Mouse (Mus musculus) midbrain, embryonic 12.5 days (tissue): ENCODE measurements around the gene Mrps34. TPM values are rescaled to one million over a fixed set of nuclear protein-coding genes. Genes with fewer than 3 reads are reported as not detected.

Source experiments
- ATAC-seq: fragments of 200-750 bp; cut with Nextera tagmentation; 2 replicates; pipeline ENCODE4 v1.8.0; 2017; ENCODE audit warnings: low read depth, moderate TSS enrichment, moderate library complexity; ENCODE audit not compliant: low FRiP score
- H3K27ac ChIP-seq: fragments of 300-500 bp; sonication (generic); replicated peaks from 2 replicates; pipeline ENCODE4 v1.5.1; 2016; ENCODE audit warnings: mild to moderate bottlenecking
- H3K27me3 ChIP-seq: fragments of 300-500 bp; sonication (generic); 2 replicates; pipeline ENCODE4 v1.6.1; 2016; ENCODE audit warnings: mild to moderate bottlenecking
- H3K36me3 ChIP-seq: fragments of 300-500 bp; sonication (generic); 2 replicates; pipeline ENCODE4 v1.6.1; 2016
- H3K4me1 ChIP-seq: fragments of 300-500 bp; sonication (generic); 2 replicates; pipeline ENCODE4 v1.6.1; 2016
- H3K4me2 ChIP-seq: fragments of 300-500 bp; sonication (generic); replicated peaks from 2 replicates; pipeline ENCODE4 v1.6.1; 2016; ENCODE audit warnings: mild to moderate bottlenecking, moderate library complexity
- H3K4me3 ChIP-seq: fragments of 300-500 bp; sonication (generic); 2 replicates; pipeline ENCODE4 v1.5.1; 2016; ENCODE audit warnings: mild to moderate bottlenecking
- H3K9ac ChIP-seq: fragments of 300-500 bp; sonication (generic); replicated peaks from 2 replicates; pipeline ENCODE4 v1.6.1; 2016; ENCODE audit warnings: mild to moderate bottlenecking, moderate library complexity
- H3K9me3 ChIP-seq: fragments of 300-500 bp; sonication (generic); 2 replicates; pipeline ENCODE4 v1.6.1; 2016; ENCODE audit warnings: mild to moderate bottlenecking
- WGBS: fragments of 180-500 bp; shearing (Covaris S2); methylation state at CpG from one replicate; pipeline ENCODE4 v1.1.7; 2016; 5-methylcytosine and 5-hydroxymethylcytosine counted together
- polyA plus RNA-seq: library from polyadenylated mRNA; unstranded; fragments of >200 nt; fragmentation: Nextera tagmentation; extraction: Ambion mirVana; gene quantifications from 2 replicates; pipeline ENCODE4 v1.2.1, GENCODE M21; 2016

The Mrps34 gene
- 88.0 and 89.8 TPM in 2 replicates for polyA plus RNA-seq

GRCm38 (mm10) chr17:24894995-24895547 lies at the start of gene Mrps34, which contains the start of gene Eme2:
TSS of gene Mrps34 (plus strand) at chr17:24895116.
TSS of gene Eme2 (minus strand) at chr17:24895087.
- peak; percentile 42 for ATAC-seq
- Histone ChIP-seq H3K36me3 (peaks cover 66% of the 10 kb centered on the region), H3K27ac (peak within 1 kb of the TSS; percentile 79), H3K4me2 (peak within 1 kb of the TSS; percentile 100), H3K4me1 (peaks cover 37% of the 10 kb centered on the region), H3K4me3 (peak within 1 kb of the TSS; percentile 91), H3K9ac (peak within 1 kb of the TSS; percentile 87), H3K9me3 (no peaks in the 10 kb centered on the region), H3K27me3 (no peaks in the 10 kb centered on the region)
- WGBS: under 1% methylated on average over 62 of the region's 62 CpGs

- 94% methylated on average over 1 of the region's 1 CpGs for WGBS
- Histone ChIP-seq H3K27ac (no peak overlapping the region), H3K4me3 (no peak overlapping the region), H3K27me3 (peaks cover 16% of the 10 kb centered on the region), H3K36me3 (no peaks in the 10 kb centered on the region), H3K4me1 (peaks cover 21% of the 10 kb centered on the region), H3K4me2 (no peak overlapping the region), H3K9me3 (no peaks in the 10 kb centered on the region), H3K9ac (no peak overlapping the region)
- ATAC-seq: no peak
Measured at GRCm38 (mm10) chr17:24847386-24847785, 47.5 kb upstream of the Mrps34 start.

- Histone ChIP-seq H3K36me3 (peaks cover 5% of the 10 kb centered on the region), H3K4me2 (peak overlapping the region; percentile 94), H3K9ac (no peak overlapping the region), H3K4me1 (peaks cover 21% of the 10 kb centered on the region), H3K27ac (no peak overlapping the region), H3K4me3 (no peak overlapping the region), H3K27me3 (peaks cover 16% of the 10 kb centered on the region), H3K9me3 (no peaks in the 10 kb centered on the region)
- no peak for ATAC-seq
Measured at GRCm38 (mm10) chr17:24848600-24849031, 46.3 kb upstream of the Mrps34 start.

GRCm38 (mm10) chr17:24849733-24850064 lies 45.2 kb upstream of the Mrps34 start:
- Histone ChIP-seq H3K4me1 (peaks cover 21% of the 10 kb centered on the region), H3K4me3 (peak overlapping the region; percentile 78), H3K36me3 (peaks cover 7% of the 10 kb centered on the region), H3K27ac (peak overlapping the region; percentile 94), H3K9ac (peak overlapping the region; percentile 67), H3K27me3 (peaks cover 12% of the 10 kb centered on the region), H3K9me3 (no peaks in the 10 kb centered on the region), H3K4me2 (peak overlapping the region; percentile 94)
- WGBS: 0% methylated on average over 21 of the region's 21 CpGs
- peak; percentile 55 for ATAC-seq

- Histone ChIP-seq H3K4me1 (peaks cover 21% of the 10 kb centered on the region), H3K27me3 (peaks cover 12% of the 10 kb centered on the region), H3K9me3 (no peaks in the 10 kb centered on the region), H3K4me2 (peak within 1 kb of the TSS; percentile 94), H3K4me3 (peak within 1 kb of the TSS; percentile 78), H3K9ac (peak within 1 kb of the TSS; percentile 75), H3K36me3 (peaks cover 7% of the 10 kb centered on the region), H3K27ac (peak within 1 kb of the TSS; percentile 94)
- 0% methylated on average over 58 of the region's 58 CpGs for WGBS
- ATAC-seq: peak; percentile 100
Measured at GRCm38 (mm10) chr17:24850065-24850772, 44.7 kb upstream of the Mrps34 start, which contains the start of gene Fahd1. TSS of gene Fahd1 (minus strand) at chr17:24850364.

GRCm38 (mm10) chr17:24850773-24851127 lies 44.2 kb upstream of the Mrps34 start:
- Histone ChIP-seq H3K36me3 (peaks cover 10% of the 10 kb centered on the region), H3K9ac (peak overlapping the region; percentile 75), H3K4me1 (peaks cover 21% of the 10 kb centered on the region), H3K9me3 (no peaks in the 10 kb centered on the region), H3K4me2 (peak overlapping the region; percentile 94), H3K27ac (peak overlapping the region; percentile 94; the same call in 1 of the 2 replicates), H3K27me3 (peaks cover 12% of the 10 kb centered on the region), H3K4me3 (peak overlapping the region; percentile 78)
- WGBS: 1% methylated on average over 20 of the region's 20 CpGs
- no peak for ATAC-seq

GRCm38 (mm10) chr17:24851381-24852125 lies 43.4 kb upstream of the Mrps34 start:
- Histone ChIP-seq H3K27ac (no peak overlapping the region), H3K9ac (peak overlapping the region; percentile 75), H3K9me3 (no peaks in the 10 kb centered on the region), H3K4me2 (peak overlapping the region; percentile 94), H3K27me3 (peaks cover 12% of the 10 kb centered on the region), H3K4me3 (peak overlapping the region; percentile 78), H3K4me1 (peaks cover 21% of the 10 kb centered on the region), H3K36me3 (peaks cover 14% of the 10 kb centered on the region)
- 78% methylated on average over 10 of the region's 10 CpGs for WGBS
- ATAC-seq: no peak

GRCm38 (mm10) chr17:24855838-24856464 lies 39.0 kb upstream of the Mrps34 start:
- Histone ChIP-seq H3K4me2 (no peak overlapping the region), H3K9ac (no peak overlapping the region), H3K9me3 (no peaks in the 10 kb centered on the region), H3K27ac (no peak overlapping the region), H3K4me3 (no peak overlapping the region), H3K4me1 (peaks cover 6% of the 10 kb centered on the region), H3K36me3 (peaks cover 27% of the 10 kb centered on the region), H3K27me3 (peaks cover 9% of the 10 kb centered on the region)
- WGBS: 86% methylated on average over 3 of the region's 3 CpGs
- no peak for ATAC-seq

GRCm38 (mm10) chr17:24856589-24856988 lies 38.3 kb upstream of the Mrps34 start:
- Histone ChIP-seq H3K9ac (no peak overlapping the region), H3K9me3 (no peaks in the 10 kb centered on the region), H3K4me1 (no peaks in the 10 kb centered on the region), H3K27ac (no peak overlapping the region), H3K4me3 (no peak overlapping the region), H3K36me3 (peaks cover 33% of the 10 kb centered on the region), H3K4me2 (no peak overlapping the region), H3K27me3 (peaks cover 3% of the 10 kb centered on the region)
- WGBS: 91% methylated on average over 13 of the region's 13 CpGs
- no peak for ATAC-seq

- Histone ChIP-seq H3K4me3 (no peak overlapping the region), H3K36me3 (peaks cover 44% of the 10 kb centered on the region), H3K4me2 (no peak overlapping the region), H3K4me1 (no peaks in the 10 kb centered on the region), H3K27me3 (no peaks in the 10 kb centered on the region), H3K27ac (no peak overlapping the region), H3K9me3 (no peaks in the 10 kb centered on the region), H3K9ac (no peak overlapping the region)
- 83% methylated on average over 8 of the region's 8 CpGs for WGBS
- no peak for ATAC-seq
Measured at GRCm38 (mm10) chr17:24857831-24858470, 37.0 kb upstream of the Mrps34 start.

GRCm38 (mm10) chr17:24858967-24859366 lies 35.9 kb upstream of the Mrps34 start:
- no peak for ATAC-seq
- 89% methylated on average over 6 of the region's 6 CpGs for WGBS
- peaks cover 42% of the 10 kb centered on the region for H3K36me3 ChIP-seq

More at GRCm38 (mm10) chr17:24858967-24859366, 35.9 kb upstream of the Mrps34 start:
- Histone ChIP-seq H3K27ac (no peak overlapping the region), H3K9ac (no peak overlapping the region), H3K4me2 (no peak overlapping the region), H3K4me1 (no peaks in the 10 kb centered on the region), H3K27me3 (no peaks in the 10 kb centered on the region), H3K4me3 (no peak overlapping the region), H3K9me3 (no peaks in the 10 kb centered on the region)
